Mouse (Mus musculus) CH12.LX (cell line): ENCODE results near the gene Tmcc1. TPM values are rescaled to one million over a fixed set of nuclear protein-coding genes. Genes with fewer than 3 reads are reported as not detected.

Source experiments
- DNase-seq: peaks from one replicate; pipeline ENCODE4 v3.0.0-alpha.2; 2013; ENCODE audit errors: extremely low read depth
- H3K27ac ChIP-seq: 2 replicates; pipeline ENCODE4 v1.5.1; 2012; ENCODE audit warnings: low read depth, mild to moderate bottlenecking, control low read depth, moderate library complexity; ENCODE audit not compliant: insufficient read depth
- H3K27me3 ChIP-seq: replicated peaks from 2 replicates; pipeline ENCODE3; 2012; ENCODE audit warnings: inconsistent platforms
- H3K36me3 ChIP-seq, 2 experiments: replicated peaks in 1 of 2; 2 replicates each; pipeline versions ENCODE3 to v1.6.1; 2012; ENCODE audit warnings: inconsistent platforms in 1 of 2, low read length in 1 of 2, mild to moderate bottlenecking in 1 of 2, mixed read lengths in 1 of 2, moderate library complexity in 1 of 2; ENCODE audit not compliant: control insufficient read depth in 1 of 2, insufficient read depth in 1 of 2
- H3K4me1 ChIP-seq, 2 experiments: 2 replicates each; pipeline ENCODE4 v1.6.1; 2012; ENCODE audit warnings: inconsistent platforms in 1 of 2, moderate library complexity in 1 of 2; ENCODE audit not compliant: insufficient read depth in 2 of 2, control insufficient read depth in 1 of 2
- H3K4me2 ChIP-seq: 2 replicates; pipeline ENCODE4 v1.6.1; 2012; ENCODE audit warnings: low read depth, mild to moderate bottlenecking, control low read depth; ENCODE audit not compliant: poor library complexity, insufficient read depth, severe bottlenecking
- H3K4me3 ChIP-seq, 3 experiments: fragments of 150-350 bp in 1 of 3; sonication (generic) in 1 of 3; replicated peaks in 1 of 3; 2 replicates each; pipeline versions ENCODE3 to v1.5.1; 2011 to 2012; ENCODE audit warnings: low read depth in 2 of 3, low read length in 2 of 3, mild to moderate bottlenecking in 2 of 3, moderate library complexity in 2 of 3, control low read depth in 1 of 3, improper control_type of control experiment in 1 of 3, inconsistent platforms in 1 of 3, mixed read lengths in 1 of 3; ENCODE audit not compliant: poor library complexity in 1 of 3
- H3K79me2 ChIP-seq: replicated peaks from 2 replicates; pipeline ENCODE4 v1.6.1; 2012; ENCODE audit warnings: mild to moderate bottlenecking, moderate library complexity; ENCODE audit not compliant: control insufficient read depth, poor library complexity, insufficient read depth, severe bottlenecking; ENCODE audit errors: extremely low read depth
- H3K9ac ChIP-seq: 2 replicates; pipeline ENCODE4 v1.6.1; 2012; ENCODE audit warnings: low read depth, mild to moderate bottlenecking, control low read depth, moderate library complexity; ENCODE audit not compliant: insufficient read depth
- H3K9me3 ChIP-seq: replicated peaks from 2 replicates; pipeline ENCODE3; 2012; ENCODE audit warnings: low read length, inconsistent platforms, mixed read lengths
- CHD2 ChIP-seq: IDR thresholded peaks from 2 replicates; pipeline ENCODE4 v1.6.1; 2011; ENCODE audit warnings: low read length, improper control_type of control experiment
- E2F4 ChIP-seq: IDR thresholded peaks from 2 replicates; pipeline ENCODE4 v1.6.1; 2011; ENCODE audit warnings: low read depth, low read length, improper control_type of control experiment; ENCODE audit not compliant: insufficient replicate concordance
- EP300 ChIP-seq: IDR thresholded peaks from 2 replicates; pipeline ENCODE4 v1.6.1; 2011; ENCODE audit warnings: low read length, improper control_type of control experiment
- ETS1 ChIP-seq: conservative IDR thresholded peaks from 2 replicates; pipeline ENCODE4 v1.6.1; 2012; ENCODE audit warnings: low read depth, mild to moderate bottlenecking, inconsistent platforms, low read length, improper control_type of control experiment, moderate library complexity
- GABPA ChIP-seq: IDR thresholded peaks from 2 replicates; pipeline ENCODE4 v1.6.1; 2012; ENCODE audit warnings: low read depth, low read length, improper control_type of control experiment, inconsistent platforms; ENCODE audit not compliant: insufficient replicate concordance
- HCFC1 ChIP-seq: IDR thresholded peaks from 2 replicates; pipeline ENCODE4 v1.6.1; 2012; ENCODE audit warnings: low read depth, mild to moderate bottlenecking, inconsistent platforms, low read length, improper control_type of control experiment
- IRF4 ChIP-seq: IDR thresholded peaks from 2 replicates; pipeline ENCODE4 v1.6.1; 2014; ENCODE audit warnings: low read depth, mild to moderate bottlenecking, inconsistent platforms, low read length, improper control_type of control experiment
- JUN ChIP-seq: IDR thresholded peaks from 2 replicates; pipeline ENCODE4 v1.6.1; 2011; ENCODE audit warnings: low read depth, mild to moderate bottlenecking, low read length, improper control_type of control experiment, moderate library complexity; ENCODE audit not compliant: insufficient read depth
- JUND ChIP-seq: conservative IDR thresholded peaks from 2 replicates; pipeline ENCODE4 v1.6.1; 2011; ENCODE audit warnings: low read depth, low read length, improper control_type of control experiment
- KAT2A ChIP-seq: IDR thresholded peaks from 2 replicates; pipeline ENCODE4 v1.6.1; 2012; ENCODE audit warnings: low read length, improper control_type of control experiment, inconsistent platforms; ENCODE audit not compliant: insufficient replicate concordance
- MAFK ChIP-seq: IDR thresholded peaks from 2 replicates; pipeline ENCODE4 v1.6.1; 2011; ENCODE audit warnings: low read length, improper control_type of control experiment; ENCODE audit not compliant: insufficient replicate concordance
- MXI1 ChIP-seq: IDR thresholded peaks from 2 replicates; pipeline ENCODE4 v1.6.1; 2011; ENCODE audit warnings: mild to moderate bottlenecking, low read depth, low read length, improper control_type of control experiment
- NRF1 ChIP-seq: IDR thresholded peaks from 2 replicates; pipeline ENCODE4 v1.6.1; 2014; ENCODE audit warnings: low read depth, mild to moderate bottlenecking, inconsistent platforms, low read length, improper control_type of control experiment, moderate library complexity
- POLR2A ChIP-seq: IDR thresholded peaks from 2 replicates; pipeline ENCODE4 v1.6.1; 2011; ENCODE audit warnings: low read depth, mild to moderate bottlenecking, improper control_type of control experiment, low read length
- POLR2AphosphoS2 ChIP-seq: IDR thresholded peaks from 2 replicates; pipeline ENCODE4 v1.6.1; 2011; ENCODE audit warnings: low read depth, low read length, improper control_type of control experiment
- RAD21 ChIP-seq: IDR thresholded peaks from 2 replicates; pipeline ENCODE4 v1.6.1; 2011; ENCODE audit warnings: low read depth, mild to moderate bottlenecking, low read length, improper control_type of control experiment, moderate library complexity
- RCOR1 ChIP-seq: conservative IDR thresholded peaks from 2 replicates; pipeline ENCODE4 v1.6.1; 2012; ENCODE audit warnings: low read depth, mild to moderate bottlenecking, inconsistent platforms, low read length, improper control_type of control experiment
- SMC3 ChIP-seq: IDR thresholded peaks from 2 replicates; pipeline ENCODE4 v1.6.1; 2011; ENCODE audit warnings: low read depth, low read length, improper control_type of control experiment
- TBP ChIP-seq: conservative IDR thresholded peaks from 2 replicates; pipeline ENCODE4 v1.6.1; 2011; ENCODE audit warnings: low read depth, low read length, improper control_type of control experiment
- TCF12 ChIP-seq: IDR thresholded peaks from 2 replicates; pipeline ENCODE4 v1.6.1; 2014; ENCODE audit warnings: low read depth, mild to moderate bottlenecking, inconsistent platforms, low read length, improper control_type of control experiment
- UBTF ChIP-seq: IDR thresholded peaks from 2 replicates; pipeline ENCODE4 v1.6.1; 2012; ENCODE audit warnings: low read depth, mild to moderate bottlenecking, inconsistent platforms, low read length, improper control_type of control experiment, moderate library complexity
- USF1 ChIP-seq: IDR thresholded peaks from 2 replicates; pipeline ENCODE4 v1.6.1; 2014; ENCODE audit warnings: low read depth, mild to moderate bottlenecking, inconsistent platforms, low read length, improper control_type of control experiment
- USF2 ChIP-seq: conservative IDR thresholded peaks from 2 replicates; pipeline ENCODE4 v1.6.1; 2011; ENCODE audit warnings: low read depth, low read length, improper control_type of control experiment
- ZC3H11A ChIP-seq: IDR thresholded peaks from 2 replicates; pipeline ENCODE4 v1.6.1; 2012; ENCODE audit warnings: low read depth, mild to moderate bottlenecking, inconsistent platforms, low read length, improper control_type of control experiment
- ZMIZ1 ChIP-seq: IDR thresholded peaks from 2 replicates; pipeline ENCODE4 v1.6.1; 2012; ENCODE audit warnings: low read depth, mild to moderate bottlenecking, inconsistent platforms, low read length, improper control_type of control experiment
- dilution Hi-C: fragments of 300-500 bp; cut with MboI; formaldehyde crosslinking; loops from 2 replicates; pipeline ENCODE4 v1.14.3; 2020; ENCODE audit warnings: low sequenced_read_pairs; ENCODE audit not compliant: extremely low pct_unique_long_range_greater_than_20kb, extremely low pct_ligation_motif_present
- in situ Hi-C: fragments of 300-500 bp; cut with MboI; formaldehyde crosslinking; loops from 3 replicates; pipeline ENCODE4 v1.14.3; 2019; ENCODE audit warnings: low sequenced_read_pairs, low pct_ligation_motif_present, low pct_unique_long_range_greater_than_20kb, mixed read lengths
- polyA plus RNA-seq: library from polyadenylated mRNA; unstranded; fragments of >175 nt; gene quantifications from 2 replicates; pipeline ENCODE4 v1.2.1, GENCODE M21; 2012; ENCODE audit warnings: low read depth; ENCODE audit not compliant: insufficient read length
- total RNA-seq, 2 experiments: library from RNA; depleted of rRNA; stranded (reverse); fragments of 300-350 nt in 1 of 2; fragments of >200 nt in 1 of 2; gene quantifications; 2 replicates each; pipeline ENCODE4 v1.2.3; 2012 to 2014

Gene Tmcc1
- total and polyA plus RNA-seq, 3 experiments, result 3.6 to 60.8 (median 3.7) TPM

DNA sequence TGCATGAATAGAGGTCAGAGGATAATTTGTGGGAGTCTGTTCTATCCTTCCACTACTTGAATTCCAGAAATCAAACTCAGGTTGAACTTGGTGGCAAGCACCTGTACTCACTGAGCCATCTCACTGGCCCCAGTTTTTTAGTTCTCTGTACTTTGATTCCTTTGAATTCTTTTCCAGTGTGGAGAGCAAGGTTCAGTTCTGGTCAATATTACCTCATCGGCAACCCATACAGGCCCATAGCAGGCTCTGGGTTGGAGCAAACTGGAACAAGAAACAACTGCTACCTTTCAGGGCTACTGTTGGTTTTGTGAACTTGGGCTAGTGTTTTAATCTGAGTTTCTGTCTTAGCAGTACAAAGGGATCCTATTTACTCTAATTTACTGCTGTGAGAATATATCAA, 107.2 kb downstream of the Tmcc1 start:
- Histone ChIP-seq H3K4me3 (no peak overlapping the region), H3K9ac (no peak overlapping the region), H3K27me3 (no peaks in the 10 kb centered on the region), H3K79me2 (no peaks in the 10 kb centered on the region), H3K9me3 (no peaks in the 10 kb centered on the region), H3K4me1 (no peaks in the 10 kb centered on the region), H3K27ac (no peak overlapping the region), H3K4me2 (no peak overlapping the region), H3K36me3 (no peaks in the 10 kb centered on the region)
- dilution Hi-C loops (no loop called here), in situ Hi-C loops (no loop called here)
- no peak for DNase-seq
- TF ChIP-seq EP300 (no peak), UBTF (no peak), MXI1 (no peak), NRF1 (no peak), TBP (no peak), TCF12 (no peak), POLR2A (no peak), KAT2A (no peak), ZMIZ1 (no peak), MAFK (no peak), SMC3 (no peak), ETS1 (no peak), E2F4 (no peak), USF2 (no peak), POLR2AphosphoS2 (no peak), CHD2 (no peak), GABPA (no peak)

DNA sequence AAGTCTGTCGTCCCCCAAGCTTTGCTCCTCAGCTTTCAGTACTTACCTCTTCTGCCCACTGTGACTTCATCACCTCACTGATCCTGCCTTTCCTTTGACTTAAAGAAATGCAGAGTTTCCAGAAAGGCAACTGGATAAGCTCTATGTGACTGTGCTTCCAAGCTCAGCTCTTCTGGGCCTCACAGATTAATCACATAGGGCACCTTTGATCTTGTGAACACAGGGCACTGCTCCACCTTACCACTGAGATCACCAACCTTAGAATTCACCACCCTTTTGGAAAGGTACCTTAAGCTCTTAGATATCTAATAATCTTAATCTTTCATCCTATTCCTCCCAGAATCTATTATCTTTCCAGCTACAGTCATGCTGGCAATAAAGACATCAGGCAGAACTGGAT, 111.0 kb downstream of the Tmcc1 start:
- DNase-seq, result no peak
- Histone ChIP-seq H3K4me1 (no peaks in the 10 kb centered on the region), H3K27me3 (no peaks in the 10 kb centered on the region), H3K9me3 (no peaks in the 10 kb centered on the region), H3K4me3 (no peak overlapping the region), H3K27ac (no peak overlapping the region), H3K4me2 (no peak overlapping the region), H3K36me3 (no peaks in the 10 kb centered on the region), H3K9ac (no peak overlapping the region), H3K79me2 (no peaks in the 10 kb centered on the region)
- dilution Hi-C loops, result no loop called here
- no peak for TF ChIP-seq MAFK
- no peak for TF ChIP-seq ZC3H11A
- TF ChIP-seq ZMIZ1, result no peak
- no peak for TF ChIP-seq USF1
- TF ChIP-seq MXI1, result no peak
- no peak for TF ChIP-seq POLR2AphosphoS2
- no peak for TF ChIP-seq IRF4
- TF ChIP-seq JUN, result no peak
- TF ChIP-seq HCFC1, result no peak
- no peak for TF ChIP-seq EP300
- no peak for TF ChIP-seq JUND
- TF ChIP-seq KAT2A, result no peak
- no peak for TF ChIP-seq UBTF
- TF ChIP-seq RCOR1, result no peak
- no peak for TF ChIP-seq RAD21
- in situ Hi-C loops, result no loop called here
